Mouse (Mus musculus): Measurements from ENCODE around the gene B130006D01Rik. TPM values are rescaled to one million over a fixed set of nuclear protein-coding genes. Genes with fewer than 3 reads are reported as not detected.

The B130006D01Rik gene
- polyA plus RNA-seq, 1 experiment, result 0.34 TPM

GRCm38 (mm10) chr11:95700778-95701739 is 22.3 kb upstream of the B130006D01Rik start:
- H3K4me3 ChIP-seq (ENCODE audit: control insufficient read depth, insufficient read depth, low read length), result no peak overlapping the region
- no peaks in the 10 kb centered on the region for H3K27me3 ChIP-seq (ENCODE audit: control insufficient read depth, insufficient read depth, low read length)
- no peaks in the 10 kb centered on the region for H3K36me3 ChIP-seq (ENCODE audit: control insufficient read depth, insufficient read depth, low read length)
- H3K27ac ChIP-seq (ENCODE audit: control insufficient read depth, insufficient read depth, low read length), result no peak overlapping the region
- TF ChIP-seq CTCF (IDR thresholded peaks at IDR 0.05; ENCODE audit: borderline replicate concordance, control insufficient read depth, extremely low read depth, insufficient read depth, low read length, poor library complexity), result no peak
- TF ChIP-seq POLR2A (IDR thresholded peaks at IDR 0.05; ENCODE audit: control insufficient read depth, extremely low read depth, insufficient read depth, low read length, poor library complexity), result no peak
- 91% methylated on average over 13 of the region's 13 CpGs for whole genome bisulfite sequencing
- H3K4me1 ChIP-seq (replicated peaks; ENCODE audit: control insufficient read depth, insufficient read depth, low read length), result no peaks in the 10 kb centered on the region
- no peak for DNase-seq

- 87% methylated on average over 12 of the region's 12 CpGs for WGBS
- Histone ChIP-seq H3K4me3 (ENCODE audit: control insufficient read depth, insufficient read depth, low read length) (no peak overlapping the region), H3K27me3 (ENCODE audit: control insufficient read depth, insufficient read depth, low read length) (no peaks in the 10 kb centered on the region), H3K36me3 (ENCODE audit: control insufficient read depth, insufficient read depth, low read length) (no peaks in the 10 kb centered on the region), H3K27ac (ENCODE audit: control insufficient read depth, insufficient read depth, low read length) (no peak overlapping the region), H3K4me1 (replicated peaks; ENCODE audit: control insufficient read depth, insufficient read depth, low read length) (no peaks in the 10 kb centered on the region)
- TF ChIP-seq CTCF (IDR thresholded peaks at IDR 0.05; ENCODE audit: borderline replicate concordance, control insufficient read depth, extremely low read depth, insufficient read depth, low read length, poor library complexity) (no peak), POLR2A (IDR thresholded peaks at IDR 0.05; ENCODE audit: control insufficient read depth, extremely low read depth, insufficient read depth, low read length, poor library complexity) (no peak)
- DNase-seq, result no peak
Observed at GRCm38 (mm10) chr11:95704032-95704969, 19.1 kb upstream of the B130006D01Rik start.

- H3K4me1 ChIP-seq (replicated peaks; ENCODE audit: control insufficient read depth, insufficient read depth, low read length), result no peaks in the 10 kb centered on the region
- H3K36me3 ChIP-seq (ENCODE audit: control insufficient read depth, insufficient read depth, low read length), result no peaks in the 10 kb centered on the region
- no peak overlapping the region for H3K4me3 ChIP-seq (ENCODE audit: control insufficient read depth, insufficient read depth, low read length)
- H3K27me3 ChIP-seq (ENCODE audit: control insufficient read depth, insufficient read depth, low read length), result no peaks in the 10 kb centered on the region
- 80% methylated on average over 4 of the region's 4 CpGs for WGBS
- no peak for DNase-seq
- H3K27ac ChIP-seq (ENCODE audit: control insufficient read depth, insufficient read depth, low read length), result no peak overlapping the region
- TF ChIP-seq CTCF (IDR thresholded peaks at IDR 0.05; ENCODE audit: borderline replicate concordance, control insufficient read depth, extremely low read depth, insufficient read depth, low read length, poor library complexity) (no peak), POLR2A (IDR thresholded peaks at IDR 0.05; ENCODE audit: control insufficient read depth, extremely low read depth, insufficient read depth, low read length, poor library complexity) (no peak)
Observed at GRCm38 (mm10) chr11:95704970-95705330, 18.4 kb upstream of the B130006D01Rik start.

- no peak for DNase-seq
- Histone ChIP-seq H3K27me3 (ENCODE audit: control insufficient read depth, insufficient read depth, low read length) (no peaks in the 10 kb centered on the region), H3K4me3 (ENCODE audit: control insufficient read depth, insufficient read depth, low read length) (no peak overlapping the region), H3K4me1 (replicated peaks; ENCODE audit: control insufficient read depth, insufficient read depth, low read length) (peaks cover 5% of the 10 kb centered on the region), H3K27ac (ENCODE audit: control insufficient read depth, insufficient read depth, low read length) (no peak overlapping the region), H3K36me3 (ENCODE audit: control insufficient read depth, insufficient read depth, low read length) (no peaks in the 10 kb centered on the region)
- TF ChIP-seq CTCF (IDR thresholded peaks at IDR 0.05; ENCODE audit: borderline replicate concordance, control insufficient read depth, extremely low read depth, insufficient read depth, low read length, poor library complexity), result no peak
- TF ChIP-seq POLR2A (IDR thresholded peaks at IDR 0.05; ENCODE audit: control insufficient read depth, extremely low read depth, insufficient read depth, low read length, poor library complexity), result no peak
- 97% methylated on average over 6 of the region's 6 CpGs for WGBS
Observed at GRCm38 (mm10) chr11:95709534-95710040, 13.8 kb upstream of the B130006D01Rik start.

GRCm38 (mm10) chr11:95710478-95710877 is 12.9 kb upstream of the B130006D01Rik start:
- WGBS, result 89% methylated on average over 7 of the region's 7 CpGs
- H3K27ac ChIP-seq (ENCODE audit: control insufficient read depth, insufficient read depth, low read length), result no peak overlapping the region
- TF ChIP-seq POLR2A (IDR thresholded peaks at IDR 0.05; ENCODE audit: control insufficient read depth, extremely low read depth, insufficient read depth, low read length, poor library complexity) (no peak), CTCF (IDR thresholded peaks at IDR 0.05; ENCODE audit: borderline replicate concordance, control insufficient read depth, extremely low read depth, insufficient read depth, low read length, poor library complexity) (no peak)
- H3K36me3 ChIP-seq (ENCODE audit: control insufficient read depth, insufficient read depth, low read length), result no peaks in the 10 kb centered on the region
- peaks cover 5% of the 10 kb centered on the region for H3K4me1 ChIP-seq (replicated peaks; ENCODE audit: control insufficient read depth, insufficient read depth, low read length)
- no peak overlapping the region for H3K4me3 ChIP-seq (ENCODE audit: control insufficient read depth, insufficient read depth, low read length)
- no peak for DNase-seq
- no peaks in the 10 kb centered on the region for H3K27me3 ChIP-seq (ENCODE audit: control insufficient read depth, insufficient read depth, low read length)

GRCm38 (mm10) chr11:95712085-95712562 is 11.3 kb upstream of the B130006D01Rik start:
- no peaks in the 10 kb centered on the region for H3K36me3 ChIP-seq (ENCODE audit: control insufficient read depth, insufficient read depth, low read length)
- H3K4me3 ChIP-seq (ENCODE audit: control insufficient read depth, insufficient read depth, low read length), result peak overlapping the region; percentile 23
- H3K4me1 ChIP-seq (replicated peaks; ENCODE audit: control insufficient read depth, insufficient read depth, low read length), result peaks cover 9% of the 10 kb centered on the region
- H3K27me3 ChIP-seq (ENCODE audit: control insufficient read depth, insufficient read depth, low read length), result no peaks in the 10 kb centered on the region
- TF ChIP-seq POLR2A (IDR thresholded peaks at IDR 0.05; ENCODE audit: control insufficient read depth, extremely low read depth, insufficient read depth, low read length, poor library complexity) (no peak), CTCF (IDR thresholded peaks at IDR 0.05; ENCODE audit: borderline replicate concordance, control insufficient read depth, extremely low read depth, insufficient read depth, low read length, poor library complexity) (no peak)
- peak; percentile 16 for DNase-seq
- H3K27ac ChIP-seq (ENCODE audit: control insufficient read depth, insufficient read depth, low read length), result no peak overlapping the region; the same call in 1 of the 2 replicates
- 5% methylated on average over 12 of the region's 12 CpGs for WGBS
